Mouse (Mus musculus) neural tube, embryonic 13.5 days (tissue): ENCODE data around the gene Ndufs3. TPM values are rescaled to one million over a fixed set of nuclear protein-coding genes. Genes with fewer than 3 reads are reported as not detected.

Experiments
- ATAC-seq: fragments of 200-750 bp; cut with Nextera tagmentation; 2 replicates; pipeline ENCODE4 v1.8.0; 2017; ENCODE audit warnings: low read depth, mild to moderate bottlenecking, moderate TSS enrichment, moderate library complexity
- H3K27ac ChIP-seq: fragments of 300-500 bp; sonication (generic); replicated peaks from 2 replicates; pipeline ENCODE4 v1.5.1; 2015; ENCODE audit warnings: moderate library complexity, mild to moderate bottlenecking, inconsistent platforms
- H3K27me3 ChIP-seq: fragments of 300-500 bp; sonication (generic); 2 replicates; pipeline ENCODE4 v1.6.1; 2015; ENCODE audit warnings: mild to moderate bottlenecking, inconsistent platforms
- H3K36me3 ChIP-seq: fragments of 300-500 bp; sonication (generic); 2 replicates; pipeline ENCODE4 v1.6.1; 2015; ENCODE audit warnings: mild to moderate bottlenecking, inconsistent platforms
- H3K4me1 ChIP-seq: fragments of 300-500 bp; sonication (generic); replicated peaks from 2 replicates; pipeline ENCODE4 v1.6.1; 2015; ENCODE audit warnings: inconsistent platforms
- H3K4me2 ChIP-seq: fragments of 300-500 bp; sonication (generic); 2 replicates; pipeline ENCODE4 v1.6.1; 2015; ENCODE audit warnings: inconsistent platforms, mild to moderate bottlenecking, moderate library complexity
- H3K4me3 ChIP-seq: fragments of 300-500 bp; sonication (generic); 2 replicates; pipeline ENCODE4 v1.5.1; 2015; ENCODE audit warnings: mild to moderate bottlenecking, inconsistent platforms
- H3K9ac ChIP-seq: fragments of 300-500 bp; sonication (generic); 2 replicates; pipeline ENCODE4 v1.6.1; 2015; ENCODE audit warnings: moderate library complexity, mild to moderate bottlenecking, inconsistent platforms
- H3K9me3 ChIP-seq: fragments of 300-500 bp; sonication (generic); 2 replicates; pipeline ENCODE4 v1.6.1; 2016; ENCODE audit warnings: inconsistent platforms
- WGBS: fragments of 180-500 bp; shearing (Covaris S2); methylation state at CpG from one replicate; pipeline ENCODE4 v1.1.7; 2015; 5-methylcytosine and 5-hydroxymethylcytosine counted together
- polyA plus RNA-seq: library from polyadenylated mRNA; unstranded; fragments of >200 nt; fragmentation: Nextera tagmentation; extraction: Ambion mirVana; gene quantifications from 2 replicates; pipeline ENCODE4 v1.2.1, GENCODE M21; 2015

Gene Ndufs3
- 211 and 216 TPM in 2 replicates for polyA plus RNA-seq

- Histone ChIP-seq H3K9me3 (no peaks in the 10 kb centered on the region), H3K27me3 (no peaks in the 10 kb centered on the region), H3K4me2 (peak within 1 kb of the TSS; percentile 85), H3K9ac (peak within 1 kb of the TSS; percentile 97), H3K27ac (peak within 1 kb of the TSS; percentile 96), H3K4me1 (peaks cover 37% of the 10 kb centered on the region), H3K4me3 (peak within 1 kb of the TSS; percentile 95), H3K36me3 (peaks cover 53% of the 10 kb centered on the region)
- peak; percentile 94 for ATAC-seq
- under 1% methylated on average over 43 of the region's 43 CpGs for WGBS
Measured at GRCm38 (mm10) chr2:90904076-90904855, at the start of gene Ndufs3, which contains the start of gene Kbtbd4. TSS of gene Ndufs3 (minus strand) at chr2:90904827. TSS of gene Kbtbd4 (plus strand) at chr2:90904740.

GRCm38 (mm10) chr2:90953461-90953860, 48.8 kb upstream of the Ndufs3 start:
- no peak overlapping the region for H3K9ac ChIP-seq
- H3K4me1 ChIP-seq: peaks cover 31% of the 10 kb centered on the region
- no peaks in the 10 kb centered on the region for H3K27me3 ChIP-seq
- H3K36me3 ChIP-seq: peaks cover 6% of the 10 kb centered on the region
- H3K4me2 ChIP-seq: no peak overlapping the region
- 56% methylated on average over 3 of the region's 3 CpGs for WGBS
- no peak overlapping the region for H3K27ac ChIP-seq
- no peaks in the 10 kb centered on the region for H3K9me3 ChIP-seq
- ATAC-seq: no peak
- H3K4me3 ChIP-seq: no peak overlapping the region

- Histone ChIP-seq H3K27ac (no peak overlapping the region), H3K36me3 (peaks cover 6% of the 10 kb centered on the region), H3K4me1 (peaks cover 21% of the 10 kb centered on the region), H3K4me2 (no peak overlapping the region), H3K9ac (no peak overlapping the region), H3K4me3 (no peak overlapping the region), H3K27me3 (no peaks in the 10 kb centered on the region), H3K9me3 (no peaks in the 10 kb centered on the region)
- peak; percentile 66; the same call in 1 of the 2 replicates for ATAC-seq
Measured at GRCm38 (mm10) chr2:90950582-90951194, 46.1 kb upstream of the Ndufs3 start.

DNA sequence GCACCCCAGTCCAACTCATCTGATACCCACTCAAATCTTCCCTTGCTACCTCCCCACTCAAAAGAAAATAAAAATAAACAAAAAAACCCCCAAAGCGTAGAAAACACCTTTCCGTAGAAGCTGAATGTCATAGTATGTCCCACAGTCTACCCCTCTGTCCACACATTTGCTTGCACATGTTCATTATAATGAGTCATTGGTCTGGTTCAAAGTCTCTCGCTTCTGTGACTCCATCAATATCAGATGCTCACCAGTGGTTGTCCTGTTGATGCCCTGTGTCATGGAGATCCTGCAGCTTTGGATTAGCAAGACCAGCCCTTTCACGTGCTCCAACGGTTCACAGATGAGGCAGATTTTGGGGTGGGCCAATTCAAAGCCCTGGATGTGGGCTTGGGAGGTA, 45.5 kb upstream of the Ndufs3 start:
- 88% methylated on average over 5 of the region's 5 CpGs for WGBS
- peak; percentile 17; the same call in 1 of the 2 replicates for ATAC-seq
- Histone ChIP-seq H3K9ac (no peak overlapping the region), H3K9me3 (no peaks in the 10 kb centered on the region), H3K36me3 (peaks cover 6% of the 10 kb centered on the region), H3K4me1 (peaks cover 16% of the 10 kb centered on the region), H3K4me3 (no peak overlapping the region), H3K27ac (no peak overlapping the region), H3K4me2 (no peak overlapping the region), H3K27me3 (no peaks in the 10 kb centered on the region)

DNA sequence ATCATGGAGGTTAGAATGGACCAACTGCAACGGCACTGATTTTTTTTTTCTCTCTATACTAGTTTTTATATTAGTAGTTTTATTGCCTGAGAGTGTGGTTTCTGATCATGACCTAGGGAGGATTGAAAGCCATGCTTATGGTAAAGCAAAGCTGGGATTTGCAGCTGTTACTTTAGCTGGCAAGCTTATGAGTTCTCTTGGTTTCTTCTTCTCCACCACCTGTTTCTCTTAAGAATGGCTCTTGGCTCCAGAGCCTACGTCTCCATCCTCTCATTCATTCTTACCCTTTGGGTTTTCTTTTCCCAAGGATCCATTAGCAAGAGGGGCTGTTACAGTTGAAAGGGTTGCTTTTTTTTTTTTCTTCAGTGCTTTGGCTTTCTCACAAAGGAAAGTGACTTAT, 37.1 kb upstream of the Ndufs3 start:
- no peaks in the 10 kb centered on the region for H3K36me3 ChIP-seq
- H3K4me2 ChIP-seq: peak overlapping the region; percentile 73
- peak overlapping the region; percentile 98 for H3K4me3 ChIP-seq
- peak overlapping the region; percentile 97 for H3K9ac ChIP-seq
- WGBS: 44% methylated on average over 2 of the region's 2 CpGs
- no peaks in the 10 kb centered on the region for H3K27me3 ChIP-seq
- H3K9me3 ChIP-seq: no peaks in the 10 kb centered on the region
- peaks cover 44% of the 10 kb centered on the region for H3K4me1 ChIP-seq
- no peak for ATAC-seq
- 0 out of 2 replicates have a peak overlapping the region, but pooled peaks have one; percentile 3 for H3K27ac ChIP-seq

DNA sequence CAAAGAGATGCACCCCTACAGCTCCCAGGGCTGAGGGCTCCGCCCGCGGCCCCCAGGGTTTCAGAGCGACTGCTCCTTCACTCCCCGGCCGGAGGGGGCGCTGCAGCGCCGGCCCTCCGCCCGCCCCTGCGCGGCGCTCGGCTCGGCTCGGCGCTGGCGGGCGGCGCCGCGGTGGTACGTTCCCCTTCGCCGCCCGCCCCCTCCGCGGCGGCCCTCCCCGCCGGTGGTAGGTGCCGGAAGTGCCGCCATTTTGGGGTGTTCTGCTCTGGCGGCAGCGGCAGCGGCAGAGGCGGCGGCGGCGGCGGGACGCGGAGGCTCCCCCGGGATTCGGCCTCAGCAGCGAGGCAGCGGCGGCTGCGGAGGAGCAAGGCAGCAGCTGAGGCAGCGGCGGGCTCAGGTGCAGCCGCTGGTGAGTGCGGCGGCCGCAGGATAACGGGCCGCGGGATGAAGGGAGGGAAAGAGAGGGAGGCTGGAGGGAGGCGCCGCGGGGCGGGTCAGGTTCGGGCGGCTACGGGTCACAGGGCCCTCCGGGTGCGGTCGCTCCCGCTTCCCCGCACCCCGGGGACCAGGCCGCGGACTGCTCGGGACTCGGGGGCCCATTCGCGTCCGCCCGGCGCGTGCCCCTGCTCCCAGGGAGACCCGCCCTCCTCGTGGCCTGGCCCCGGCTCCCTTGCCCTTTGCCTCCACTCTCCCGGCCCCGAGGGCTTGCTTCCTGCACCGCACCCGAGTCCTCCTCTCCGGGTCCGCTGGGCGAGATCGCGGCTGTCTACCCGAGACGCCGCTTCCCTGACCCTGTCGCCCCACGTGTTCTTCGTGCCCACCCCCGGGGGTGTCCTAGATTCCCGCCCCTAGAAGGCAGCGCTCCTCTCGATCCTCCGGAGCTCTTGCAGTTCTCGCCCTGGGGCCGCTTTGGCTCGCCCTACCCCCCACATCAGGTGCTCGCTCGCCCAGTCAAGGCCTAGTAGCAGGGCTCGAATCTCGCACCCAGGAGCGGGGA, 35.9 kb upstream of the Ndufs3 start, which contains the start of gene Celf1:
TSS of gene Celf1 (plus strand) at position 150 of the 997 bp plus-strand sequence.
- H3K9me3 ChIP-seq: no peaks in the 10 kb centered on the region
- no peaks in the 10 kb centered on the region for H3K27me3 ChIP-seq
- peak; percentile 97 for ATAC-seq
- peak within 1 kb of the TSS; percentile 97 for H3K9ac ChIP-seq
- peak within 1 kb of the TSS; percentile 98 for H3K4me3 ChIP-seq
- peak within 1 kb of the TSS; percentile 73 for H3K4me2 ChIP-seq
- no peaks in the 10 kb centered on the region for H3K36me3 ChIP-seq
- H3K4me1 ChIP-seq: peaks cover 44% of the 10 kb centered on the region
- under 1% methylated on average over 88 of the region's 113 CpGs for WGBS
- peak within 1 kb of the TSS; percentile 98 for H3K27ac ChIP-seq

DNA sequence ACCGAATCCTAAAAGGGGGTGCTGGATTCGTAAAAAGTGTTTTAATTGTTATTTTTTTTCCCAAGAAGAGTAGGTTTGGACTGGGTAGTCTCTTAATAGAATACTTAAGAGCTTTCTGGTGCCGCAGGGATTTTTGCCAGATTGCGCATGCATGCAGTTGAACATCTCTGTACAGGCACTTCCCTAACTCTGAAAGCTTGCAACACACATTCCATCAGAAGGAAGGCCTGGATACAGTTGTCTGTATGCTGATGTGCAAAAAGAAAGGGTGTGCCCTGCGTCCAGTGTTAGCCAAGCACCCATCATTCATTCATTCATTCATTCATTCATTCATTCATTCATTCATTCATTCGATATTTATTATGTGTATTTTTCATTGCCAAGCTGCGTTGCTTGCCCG, 35.1 kb upstream of the Ndufs3 start:
- Histone ChIP-seq H3K4me2 (peak overlapping the region; percentile 73), H3K27me3 (no peaks in the 10 kb centered on the region), H3K4me3 (peak overlapping the region; percentile 98), H3K9ac (peak overlapping the region; percentile 97), H3K9me3 (no peaks in the 10 kb centered on the region), H3K36me3 (no peaks in the 10 kb centered on the region), H3K27ac (peak overlapping the region; percentile 98), H3K4me1 (peaks cover 42% of the 10 kb centered on the region)
- WGBS: 51% methylated on average over 8 of the region's 8 CpGs
- peak; percentile 56 for ATAC-seq

DNA sequence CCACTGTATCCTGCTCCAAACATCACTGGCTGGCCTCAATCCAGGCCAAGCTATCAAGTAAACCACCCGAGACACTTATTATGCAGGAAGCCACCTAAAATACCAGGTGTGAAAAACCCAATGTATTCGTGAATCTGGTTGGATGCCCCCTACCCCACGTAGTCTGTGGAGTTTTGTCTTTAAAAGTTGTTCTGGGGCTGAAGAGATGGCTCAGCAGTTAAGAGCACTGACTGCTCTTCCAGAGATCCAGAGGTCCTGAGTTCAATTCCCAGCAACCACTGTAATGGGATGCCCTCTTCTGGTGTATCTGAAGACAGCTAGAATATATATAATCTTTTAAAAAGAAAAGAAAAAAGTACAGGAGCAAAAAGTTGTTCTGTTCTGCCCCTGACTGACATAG, 33.7 kb upstream of the Ndufs3 start:
- no peak overlapping the region for H3K27ac ChIP-seq
- no peaks in the 10 kb centered on the region for H3K9me3 ChIP-seq
- H3K27me3 ChIP-seq: no peaks in the 10 kb centered on the region
- WGBS: 74% methylated on average over 3 of the region's 3 CpGs
- H3K4me2 ChIP-seq: no peak overlapping the region
- peaks cover 29% of the 10 kb centered on the region for H3K4me1 ChIP-seq
- no peaks in the 10 kb centered on the region for H3K36me3 ChIP-seq
- ATAC-seq: no peak
- H3K4me3 ChIP-seq: no peak overlapping the region
- H3K9ac ChIP-seq: no peak overlapping the region

DNA sequence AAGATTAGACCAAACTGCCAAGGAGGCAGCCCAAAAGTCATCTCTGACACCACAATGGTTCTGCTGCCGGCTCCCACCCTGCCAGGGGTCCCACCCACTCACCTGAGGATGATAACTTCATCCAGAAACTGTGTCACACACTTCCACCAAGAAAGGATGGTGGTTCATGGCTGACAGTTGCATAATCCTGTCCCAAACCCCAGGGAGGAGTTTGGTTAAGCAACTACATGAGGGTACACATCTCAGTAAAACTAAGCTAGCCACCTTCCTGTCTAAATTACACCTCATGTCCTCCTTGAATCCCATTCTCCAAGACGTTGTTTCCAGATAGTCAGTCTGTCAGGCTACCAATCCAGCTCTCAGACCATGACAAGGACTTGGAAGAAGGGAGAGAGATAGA, 27.6 kb upstream of the Ndufs3 start:
- H3K4me2 ChIP-seq: no peak overlapping the region
- H3K27ac ChIP-seq: no peak overlapping the region
- H3K4me1 ChIP-seq: no peaks in the 10 kb centered on the region
- no peaks in the 10 kb centered on the region for H3K27me3 ChIP-seq
- no peaks in the 10 kb centered on the region for H3K36me3 ChIP-seq
- H3K9me3 ChIP-seq: no peaks in the 10 kb centered on the region
- ATAC-seq: no peak
- 72% methylated on average over 2 of the region's 2 CpGs for whole genome bisulfite sequencing
- no peak overlapping the region for H3K9ac ChIP-seq
- no peak overlapping the region for H3K4me3 ChIP-seq

DNA sequence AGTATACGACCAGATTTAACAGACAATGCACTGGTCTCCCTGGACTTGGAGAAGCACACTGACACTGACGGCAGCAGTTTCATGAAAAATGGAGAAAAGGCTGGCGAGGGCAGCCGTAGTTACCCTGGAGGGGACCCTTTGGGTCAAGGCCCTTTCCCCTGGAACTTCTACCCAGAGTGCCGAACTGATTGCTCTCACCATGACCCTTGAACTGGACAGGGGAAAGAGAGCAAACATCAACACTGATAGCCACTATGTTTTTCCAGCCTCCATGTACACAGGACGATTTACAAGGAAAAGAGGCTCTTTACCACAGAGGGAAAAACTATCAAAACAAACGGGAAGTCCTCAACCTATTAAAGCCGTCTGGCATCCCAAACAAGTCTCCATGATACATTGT, 27.2 kb upstream of the Ndufs3 start:
- no peaks in the 10 kb centered on the region for H3K36me3 ChIP-seq
- H3K4me3 ChIP-seq: no peak overlapping the region
- no peak overlapping the region for H3K9ac ChIP-seq
- H3K27me3 ChIP-seq: no peaks in the 10 kb centered on the region
- no peak for ATAC-seq
- no peaks in the 10 kb centered on the region for H3K4me1 ChIP-seq
- no peak overlapping the region for H3K27ac ChIP-seq
- no peak overlapping the region for H3K4me2 ChIP-seq
- H3K9me3 ChIP-seq: no peaks in the 10 kb centered on the region
- WGBS: 78% methylated on average over 8 of the region's 8 CpGs

DNA sequence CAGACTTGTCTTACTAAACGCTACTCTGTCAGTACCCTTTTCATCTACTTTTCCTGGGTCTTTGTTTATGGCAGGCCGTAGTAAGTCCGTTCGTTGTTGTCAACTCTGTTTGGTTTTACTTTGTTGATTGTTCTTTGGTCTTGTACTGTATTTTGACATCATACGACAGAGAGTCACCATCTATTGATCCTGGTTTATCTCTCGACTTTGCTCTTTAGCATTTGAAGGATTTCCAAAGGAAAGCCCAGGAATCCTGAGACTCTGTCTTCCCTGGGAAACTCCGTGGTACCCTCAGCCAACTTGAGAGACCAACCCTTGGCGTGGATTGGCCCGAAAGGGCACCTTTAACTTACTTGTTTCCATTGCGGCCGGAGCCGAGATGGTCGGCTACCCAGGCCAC, 23.9 kb upstream of the Ndufs3 start:
- H3K4me3 ChIP-seq: no peak overlapping the region
- no peak overlapping the region for H3K4me2 ChIP-seq
- H3K9me3 ChIP-seq: no peaks in the 10 kb centered on the region
- H3K4me1 ChIP-seq: no peaks in the 10 kb centered on the region
- no peak for ATAC-seq
- WGBS: 85% methylated on average over 13 of the region's 13 CpGs
- H3K27ac ChIP-seq: no peak overlapping the region
- H3K36me3 ChIP-seq: no peaks in the 10 kb centered on the region
- no peak overlapping the region for H3K9ac ChIP-seq
- no peaks in the 10 kb centered on the region for H3K27me3 ChIP-seq
